In genomic region chr14:54638210-54638609, GRCm38 (mm10) we compare ENCODE assay signal across 20 mouse cellular contexts. TPM values are rescaled to one million over a fixed set of nuclear protein-coding genes. Genes with fewer than 3 reads are reported as not detected.
DNase-seq lines count a peak whose midpoint lies in the region; ATAC-seq and TF ChIP-seq lines count a peak whose summit lies in the region.
"Had no signal": no experiment of that assay in that cellular context is flagged by ENCODE, and none has a peak within 500 bp of the region (broad histone marks: within the 10 kb centered on the region; RNA-seq: fewer than 3 reads in every experiment).

No protein-coding gene starts in this region.

- 88% methylated on average over 5 of the region's 5 CpGs for WGBS in hindbrain, embryonic 11.5 days
- WGBS in hindbrain, embryonic 16.5 days, result 73% methylated on average over 5 of the region's 5 CpGs
- 60% methylated on average over 5 of the region's 5 CpGs for WGBS in thymus, adult 2 months
- WGBS in midbrain, embryonic 15.5 days, result 82% methylated on average over 5 of the region's 5 CpGs

- H3K27me3 ChIP-seq in hindbrain, embryonic 11.5 days (ENCODE audit: control insufficient read depth, insufficient read depth, low read length), result no peaks in the 10 kb centered on the region
- H3K27me3 ChIP-seq in hindbrain, embryonic 16.5 days (replicated peaks; ENCODE audit: control insufficient read depth, insufficient read depth, low read length), result no peaks in the 10 kb centered on the region
- H3K27me3 ChIP-seq in thymus, adult 2 months (ENCODE audit: control insufficient read depth, insufficient read depth, low read length), result no peaks in the 10 kb centered on the region
- H3K27me3 ChIP-seq in midbrain, embryonic 15.5 days (replicated peaks), result no peaks in the 10 kb centered on the region
- H3K27me3 ChIP-seq: kidney, embryonic 15.5 days; stomach, embryonic 15.5 days had no signal

- no peak overlapping the region for H3K27ac ChIP-seq in hindbrain, embryonic 11.5 days (ENCODE audit: low read depth, low read length)
- no peak overlapping the region for H3K27ac ChIP-seq in hindbrain, embryonic 16.5 days (ENCODE audit: low read depth, low read length)
- H3K27ac ChIP-seq in left cerebral cortex, adult 2 months, result no peak overlapping the region
- H3K27ac ChIP-seq in thymus, adult 2 months (ENCODE audit: control insufficient read depth, insufficient read depth, low read length), result no peak overlapping the region
- no peak overlapping the region for H3K27ac ChIP-seq in midbrain, embryonic 15.5 days
- H3K27ac ChIP-seq: kidney, embryonic 15.5 days; stomach, embryonic 15.5 days had no signal

- H3K9ac ChIP-seq in hindbrain, embryonic 11.5 days (ENCODE audit: low read depth, low read length), result 0 out of 2 replicates have a peak overlapping the region, but pooled peaks have one; percentile 5
- no peak overlapping the region for H3K9ac ChIP-seq in hindbrain, embryonic 16.5 days (ENCODE audit: low read depth, low read length)
- H3K9ac ChIP-seq in midbrain, embryonic 15.5 days, result no peak overlapping the region
- H3K9ac ChIP-seq: kidney, embryonic 15.5 days; stomach, embryonic 15.5 days had no signal

- DNase-seq in hindbrain, embryonic 11.5 days (ENCODE audit: low spot score), result no peak
- DNase-seq in left cerebral cortex, adult 2 months (ENCODE audit: extremely low spot score in 1 of 2, low spot score in 2 of 2), result peak in 1 of 2 experiments; percentile 48
- no peak for DNase-seq in left cerebral cortex, postnatal 36 days (ENCODE audit: low spot score in 2 of 2)
- DNase-seq in thymus, adult 2 months, result no peak
- no peak for DNase-seq in thymus, postnatal 25 days
- no peak for DNase-seq in cerebellum, adult 8-10 months
- DNase-seq: adrenal gland, postnatal 36 days; gastrocnemius, postnatal 25 days; liver had no signal

- H3K36me3 ChIP-seq in hindbrain, embryonic 11.5 days (ENCODE audit: control insufficient read depth, insufficient read depth, low read length), result 0 out of 2 replicates have a peak, but pooled peaks cover 4% of the 10 kb centered on the region
- H3K36me3 ChIP-seq in hindbrain, embryonic 16.5 days (ENCODE audit: control insufficient read depth, insufficient read depth, low read length), result peaks cover 23% of the 10 kb centered on the region
- peaks cover 16% of the 10 kb centered on the region for H3K36me3 ChIP-seq in thymus, adult 2 months (ENCODE audit: control insufficient read depth, insufficient read depth, low read length)
- peaks cover 26% of the 10 kb centered on the region for H3K36me3 ChIP-seq in midbrain, embryonic 15.5 days (replicated peaks)

- H3K4me3 ChIP-seq in hindbrain, embryonic 11.5 days (ENCODE audit: low read depth, low read length), result no peak overlapping the region
- H3K4me3 ChIP-seq in hindbrain, embryonic 16.5 days (ENCODE audit: low read length), result no peak overlapping the region
- H3K4me3 ChIP-seq in left cerebral cortex, adult 2 months, result no peak overlapping the region
- H3K4me3 ChIP-seq in thymus, adult 2 months (ENCODE audit: control insufficient read depth, insufficient read depth, low read length), result no peak overlapping the region
- H3K4me3 ChIP-seq in midbrain, embryonic 15.5 days, result no peak overlapping the region
- H3K4me3 ChIP-seq: kidney, embryonic 15.5 days; megakaryocyte, embryonic 14.5 days; stomach, embryonic 15.5 days had no signal

- no peaks in the 10 kb centered on the region for H3K9me3 ChIP-seq in hindbrain, embryonic 11.5 days (ENCODE audit: control insufficient read depth, low read length)
- H3K9me3 ChIP-seq in hindbrain, embryonic 16.5 days (ENCODE audit: control insufficient read depth, low read length), result no peaks in the 10 kb centered on the region
- no peaks in the 10 kb centered on the region for H3K9me3 ChIP-seq in midbrain, embryonic 15.5 days
- H3K9me3 ChIP-seq: kidney, embryonic 15.5 days; megakaryocyte, embryonic 14.5 days; stomach, embryonic 15.5 days had no signal

- no peak overlapping the region for H3K4me2 ChIP-seq in hindbrain, embryonic 11.5 days (replicated peaks; ENCODE audit: low read depth, low read length)
- no peak overlapping the region for H3K4me2 ChIP-seq in hindbrain, embryonic 16.5 days (ENCODE audit: low read length)
- H3K4me2 ChIP-seq in midbrain, embryonic 15.5 days, result peak overlapping the region; percentile 92; the same call in 1 of the 2 replicates
- H3K4me2 ChIP-seq: heart, embryonic 11.5 days; kidney, embryonic 15.5 days; stomach, embryonic 15.5 days had no signal

- ATAC-seq in hindbrain, embryonic 11.5 days (ENCODE audit: low FRiP score), result no peak
- no peak for ATAC-seq in hindbrain, embryonic 16.5 days
- no peak for ATAC-seq in midbrain, embryonic 15.5 days (replicated peaks)
- ATAC-seq: forebrain, embryonic 16.5 days had no signal

- intact Hi-C loops in left cerebral cortex, adult 2 months (cut with DNase I), result loop anchor here (5.0 kb wide), 1 partner anchor 111 kb away; no protein-coding TSS in a partner anchor
- intact Hi-C loops in left cerebral cortex, postnatal 36 days (cut with DNase I), result no loop called here

- TF ChIP-seq CTCF in left cerebral cortex, adult 2 months (IDR thresholded peaks at IDR 0.05), result peak; percentile 47
- peak; percentile 21; the same call in 1 of the 2 replicates for TF ChIP-seq CTCF in thymus, adult 2 months (IDR thresholded peaks at IDR 0.05; ENCODE audit: borderline replicate concordance, control insufficient read depth, extremely low read depth, insufficient read depth, low read length, poor library complexity)

- peaks cover 4% of the 10 kb centered on the region for H3K4me1 ChIP-seq in hindbrain, embryonic 11.5 days (replicated peaks; ENCODE audit: control insufficient read depth, insufficient read depth, low read length)
- H3K4me1 ChIP-seq in hindbrain, embryonic 16.5 days (ENCODE audit: control insufficient read depth, insufficient read depth, low read depth, low read length), result peaks cover 10% of the 10 kb centered on the region
- H3K4me1 ChIP-seq in thymus, adult 2 months (replicated peaks; ENCODE audit: control insufficient read depth, insufficient read depth, low read length), result peaks cover 23% of the 10 kb centered on the region
- H3K4me1 ChIP-seq in midbrain, embryonic 15.5 days, result peaks cover 23% of the 10 kb centered on the region

- no peak for TF ChIP-seq POLR2A in thymus, adult 2 months (IDR thresholded peaks at IDR 0.05; ENCODE audit: control insufficient read depth, extremely low read depth, insufficient read depth, low read length, poor library complexity)

RNA-seq across cellular contexts. Expression of gene Gm17606, which starts 2.5 kb away (rescaled TPM):
- polyA plus RNA-seq in hindbrain, embryonic 11.5 days (2014; fragmentation: Nextera tagmentation; extraction: Ambion mirVana), result not detected in 2 replicates
- not detected in 2 replicates for polyA plus RNA-seq in hindbrain, embryonic 16.5 days (2015; fragmentation: Nextera tagmentation; extraction: Ambion mirVana)
- not detected for total RNA-seq in left cerebral cortex, adult 2 months (2021)
- total RNA-seq in left cerebral cortex, postnatal 36 days (2021), result not detected
- not detected in 2 replicates for polyA plus RNA-seq in thymus, adult 2 months (2012; rRNA removed)
- polyA plus RNA-seq in midbrain, embryonic 15.5 days (2015; fragmentation: Nextera tagmentation; extraction: Ambion mirVana), result not detected in 2 replicates
- total RNA-seq: adrenal gland, postnatal 36 days; common myeloid progenitor, adult 5-6 weeks; gastrocnemius, postnatal 25 days had no signal
- polyA plus RNA-seq: C2C12; heart, embryonic 11.5 days; kidney, embryonic 15.5 days; lung, embryonic 16.5 days; small intestine, adult 2 months; stomach, embryonic 15.5 days had no signal

RNA-seq across cellular contexts. Expression of gene Cdh24, which starts 3.0 kb away (rescaled TPM):
- 5.6 and 8.1 TPM in 2 replicates for polyA plus RNA-seq in hindbrain, embryonic 11.5 days (2014; fragmentation: Nextera tagmentation; extraction: Ambion mirVana)
- 9.5 and 10.3 TPM in 2 replicates for polyA plus RNA-seq in hindbrain, embryonic 16.5 days (2015; fragmentation: Nextera tagmentation; extraction: Ambion mirVana)
- total RNA-seq in left cerebral cortex, adult 2 months (2021), result 10 to 100 TPM in 1 of 2 experiments, 1 to 10 TPM in 1; 8.2 to 11.3 TPM
- 1 to 10 TPM; 7.0 to 9.6 TPM for total RNA-seq in left cerebral cortex, postnatal 36 days (2021)
- 138 and 142 TPM in 2 replicates for polyA plus RNA-seq in thymus, adult 2 months (2012; rRNA removed)
- polyA plus RNA-seq in midbrain, embryonic 15.5 days (2015; fragmentation: Nextera tagmentation; extraction: Ambion mirVana), result 14.1 and 15.5 TPM in 2 replicates

RNA-seq across cellular contexts. Expression of gene Psmb11, which starts 17.0 kb away (rescaled TPM):
- polyA plus RNA-seq in hindbrain, embryonic 11.5 days (2014; fragmentation: Nextera tagmentation; extraction: Ambion mirVana), result not detected in 2 replicates
- polyA plus RNA-seq in hindbrain, embryonic 16.5 days (2015; fragmentation: Nextera tagmentation; extraction: Ambion mirVana), result 0.16 and 0.37 TPM in 2 replicates
- total RNA-seq in left cerebral cortex, adult 2 months (2021), result not detected
- under 1 TPM; 0.27 to 0.30 TPM for total RNA-seq in left cerebral cortex, postnatal 36 days (2021)
- 67.6 and 92.4 TPM in 2 replicates for polyA plus RNA-seq in thymus, adult 2 months (2012; rRNA removed)
- polyA plus RNA-seq in midbrain, embryonic 15.5 days (2015; fragmentation: Nextera tagmentation; extraction: Ambion mirVana), result not detected in 2 replicates
- total RNA-seq: adrenal gland, postnatal 36 days; common myeloid progenitor, adult 5-6 weeks; gastrocnemius, postnatal 25 days had no signal
- polyA plus RNA-seq: forebrain, embryonic 16.5 days; heart, embryonic 11.5 days; kidney, embryonic 15.5 days; small intestine, adult 2 months had no signal

RNA-seq across cellular contexts. Expression of gene Psmb5, which starts 20.4 kb away (rescaled TPM):
- 439 and 455 TPM in 2 replicates for polyA plus RNA-seq in hindbrain, embryonic 11.5 days (2014; fragmentation: Nextera tagmentation; extraction: Ambion mirVana)
- 445 and 467 TPM in 2 replicates for polyA plus RNA-seq in hindbrain, embryonic 16.5 days (2015; fragmentation: Nextera tagmentation; extraction: Ambion mirVana)
- 100 to 1,000 TPM; 166 to 167 TPM for total RNA-seq in left cerebral cortex, adult 2 months (2021)
- 100 to 1,000 TPM; 164 to 176 TPM for total RNA-seq in left cerebral cortex, postnatal 36 days (2021)
- 239 and 266 TPM in 2 replicates for polyA plus RNA-seq in thymus, adult 2 months (2012; rRNA removed)
- polyA plus RNA-seq in midbrain, embryonic 15.5 days (2015; fragmentation: Nextera tagmentation; extraction: Ambion mirVana), result 445 and 463 TPM in 2 replicates

RNA-seq across cellular contexts. Expression of gene 4931414P19Rik, which starts 32.4 kb away (rescaled TPM):
- 6.2 and 6.9 TPM in 2 replicates for polyA plus RNA-seq in hindbrain, embryonic 11.5 days (2014; fragmentation: Nextera tagmentation; extraction: Ambion mirVana)
- 5.4 and 5.5 TPM in 2 replicates for polyA plus RNA-seq in hindbrain, embryonic 16.5 days (2015; fragmentation: Nextera tagmentation; extraction: Ambion mirVana)
- 1 to 10 TPM; 8.3 to 9.0 TPM for total RNA-seq in left cerebral cortex, adult 2 months (2021)
- 1 to 10 TPM; 6.6 to 8.4 TPM for total RNA-seq in left cerebral cortex, postnatal 36 days (2021)
- 8.7 and 9.8 TPM in 2 replicates for polyA plus RNA-seq in thymus, adult 2 months (2012; rRNA removed)
- polyA plus RNA-seq in midbrain, embryonic 15.5 days (2015; fragmentation: Nextera tagmentation; extraction: Ambion mirVana), result 6.7 and 9.0 TPM in 2 replicates

Comparison
In these comparisons a context has a peak if more than half of its experiments do, and no peak if none do; other contexts are left out.
1. RNA of gene Psmb11, which starts 17.0 kb away (polyA plus RNA-seq): 67.6 to 92.4 TPM in thymus, adult 2 months; 0.16 to 0.37 TPM in hindbrain, embryonic 16.5 days, not detected in hindbrain, embryonic 11.5 days and not detected in midbrain, embryonic 15.5 days; every median in the first group is over 10 times any median in the second.